Mouse (Mus musculus): Measurements from ENCODE around the gene Aff4.

DNA sequence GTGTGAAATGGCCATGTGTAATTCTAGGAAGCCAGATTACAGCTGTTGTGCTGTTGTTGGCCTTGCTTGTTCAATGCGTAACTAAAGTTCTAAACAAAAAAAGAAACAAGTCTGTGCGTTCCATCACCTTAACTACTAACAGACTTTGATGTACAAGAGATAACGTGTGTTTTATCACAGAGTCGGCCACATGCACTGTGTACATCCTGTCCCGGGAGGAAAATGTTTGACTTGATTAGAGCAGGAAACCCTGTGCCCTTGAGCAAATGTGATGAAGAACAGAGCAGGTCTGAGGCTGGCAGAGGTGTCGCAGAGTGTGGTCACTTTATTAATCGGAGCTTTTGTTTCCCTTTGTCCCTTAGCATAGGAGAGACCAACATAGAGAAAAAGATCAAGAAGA, 20.3 kb upstream of the Aff4 start:
- no peak for TF ChIP-seq CTCF (IDR thresholded peaks at IDR 0.05; ENCODE audit: low read depth)
- no peak for TF ChIP-seq EP300 (IDR thresholded peaks at IDR 0.05; ENCODE audit: low read depth)
